Mouse (Mus musculus) erythroblast, embryonic 14.5 days (primary cell): Measurements from ENCODE around the gene Bicc1.

Experiments
- GATA1 ChIP-seq: IDR thresholded peaks from 2 replicates; pipeline ENCODE4 v1.6.1; 2012; ENCODE audit warnings: low read length, inconsistent platforms, mixed read lengths
- TAL1 ChIP-seq: IDR thresholded peaks from 3 replicates; pipeline ENCODE4 v1.6.1; 2012; ENCODE audit warnings: low read length, inconsistent platforms, mixed read lengths

GRCm38 (mm10) chr10:70971156-70971555 lies 188.3 kb downstream of the Bicc1 start:
- TF ChIP-seq TAL1: no peak
- no peak for TF ChIP-seq GATA1
